Mouse (Mus musculus) E14TG2a.4 (cell line): ENCODE results near the gene Tfap2b.

Experiments used
- CTCF ChIP-seq: conservative IDR thresholded peaks from 2 replicates; pipeline ENCODE4 v1.5.1; 2014; ENCODE audit warnings: low read length
- NANOG ChIP-seq: IDR thresholded peaks from 2 replicates; pipeline ENCODE4 v1.6.1; 2014; ENCODE audit warnings: borderline replicate concordance, low read length, mixed read lengths

GRCm38 (mm10) chr1:19226699-19227098 is 18.0 kb downstream of the Tfap2b start:
- no peak for TF ChIP-seq CTCF
- no peak for TF ChIP-seq NANOG
